Mouse (Mus musculus): Measurements from ENCODE around the gene Ndufb7. TPM values are rescaled to one million over a fixed set of nuclear protein-coding genes. Genes with fewer than 3 reads are reported as not detected.
"Not testable (repeated sequence)": the region's sequence is repeated elsewhere in the genome, so short reads cannot be mapped to it uniquely, and the experiment has no call there.

Gene Ndufb7
- total RNA-seq, 2 experiments from 2014 or later, result 161 to 205 TPM

- no peak for ATAC-seq (ENCODE audit: poor library complexity, severe bottlenecking)
These were observed 9.4 kb downstream of the Ndufb7 start for GRCm38 (mm10) chr8:83575561-83576515.

GRCm38 (mm10) chr8:83576516-83576895 lies 10.0 kb downstream of the Ndufb7 start:
- no peak for ATAC-seq (ENCODE audit: poor library complexity, severe bottlenecking)

GRCm38 (mm10) chr8:83576921-83577320 lies 10.4 kb downstream of the Ndufb7 start:
- no peak for ATAC-seq (ENCODE audit: poor library complexity, severe bottlenecking)

GRCm38 (mm10) chr8:83577384-83577791 lies 10.9 kb downstream of the Ndufb7 start:
- ATAC-seq (ENCODE audit: poor library complexity, severe bottlenecking), result peak; percentile 53

GRCm38 (mm10) chr8:83578131-83579055 lies 11.9 kb downstream of the Ndufb7 start:
- ATAC-seq (ENCODE audit: poor library complexity, severe bottlenecking), result no peak

GRCm38 (mm10) chr8:83579676-83580075 lies 13.2 kb downstream of the Ndufb7 start:
- no peak for ATAC-seq (ENCODE audit: poor library complexity, severe bottlenecking)

- ATAC-seq (ENCODE audit: poor library complexity, severe bottlenecking), result no peak
These were observed 14.4 kb downstream of the Ndufb7 start for GRCm38 (mm10) chr8:83580826-83581225.

GRCm38 (mm10) chr8:83582226-83582625 lies 15.8 kb downstream of the Ndufb7 start:
- no peak for ATAC-seq (ENCODE audit: poor library complexity, severe bottlenecking)

- ATAC-seq (ENCODE audit: poor library complexity, severe bottlenecking), result no peak
These were observed 16.8 kb downstream of the Ndufb7 start for GRCm38 (mm10) chr8:83583236-83583635.

- no peak for ATAC-seq (ENCODE audit: poor library complexity, severe bottlenecking)
These were observed 18.3 kb downstream of the Ndufb7 start for GRCm38 (mm10) chr8:83584771-83585170.

GRCm38 (mm10) chr8:83585333-83585732 lies 18.9 kb downstream of the Ndufb7 start:
- no peak for ATAC-seq (ENCODE audit: poor library complexity, severe bottlenecking)

- no peak for ATAC-seq (ENCODE audit: poor library complexity, severe bottlenecking)
These were observed 21.2 kb downstream of the Ndufb7 start for GRCm38 (mm10) chr8:83587644-83588043.

- no peak for ATAC-seq (ENCODE audit: poor library complexity, severe bottlenecking)
These were observed 22.4 kb downstream of the Ndufb7 start for GRCm38 (mm10) chr8:83588886-83589285.

GRCm38 (mm10) chr8:83590488-83591023 lies 24.1 kb downstream of the Ndufb7 start:
- no peak for ATAC-seq (ENCODE audit: poor library complexity, severe bottlenecking)

- ATAC-seq (ENCODE audit: poor library complexity, severe bottlenecking), result no peak
These were observed 26.2 kb downstream of the Ndufb7 start for GRCm38 (mm10) chr8:83592682-83593081.

- peak; percentile 12; the same call in 1 of the 2 replicates for ATAC-seq (ENCODE audit: poor library complexity, severe bottlenecking)
These were observed 27.1 kb downstream of the Ndufb7 start for GRCm38 (mm10) chr8:83593325-83594166.

GRCm38 (mm10) chr8:83594167-83595049 lies 27.9 kb downstream of the Ndufb7 start:
- peak; percentile 95 for ATAC-seq (ENCODE audit: poor library complexity, severe bottlenecking)

GRCm38 (mm10) chr8:83595050-83595345 lies 28.5 kb downstream of the Ndufb7 start:
- not testable (repeated sequence) for ATAC-seq (ENCODE audit: poor library complexity, severe bottlenecking)

GRCm38 (mm10) chr8:83596369-83596768 lies 29.9 kb downstream of the Ndufb7 start:
- ATAC-seq (ENCODE audit: poor library complexity, severe bottlenecking), result 0 out of 2 replicates have a peak, but pooled peaks have one; percentile 13

Data from megakaryocyte, adult 5-6 weeks (primary cell).